Mouse (Mus musculus) liver, embryonic 13.5 days (tissue): ENCODE measurements at regions not wholly inside any gene's neighbourhood (a gene's known extent, or its start where the extent isn't known, plus 50 kb on each side); places are given as distances from the start of the nearest gene placed in this dataset.

Experiments
- ATAC-seq: fragments of 200-750 bp; cut with Nextera tagmentation; 2 replicates; pipeline ENCODE4 v1.8.0; 2017; ENCODE audit warnings: low read depth, mild to moderate bottlenecking, moderate number of reproducible peaks, moderate library complexity
- DNase-seq: peaks from one replicate; pipeline ENCODE4 v3.0.0; 2022
- H3K27ac ChIP-seq: fragments of 300-500 bp; sonication (generic); 2 replicates; pipeline ENCODE4 v1.5.1; 2015; ENCODE audit warnings: moderate library complexity, mild to moderate bottlenecking, inconsistent platforms
- H3K27me3 ChIP-seq: fragments of 300-500 bp; sonication (generic); 2 replicates; pipeline ENCODE4 v1.6.1; 2015; ENCODE audit warnings: mild to moderate bottlenecking, inconsistent platforms
- H3K36me3 ChIP-seq: fragments of 300-500 bp; sonication (generic); 2 replicates; pipeline ENCODE4 v1.6.1; 2015; ENCODE audit warnings: mild to moderate bottlenecking, inconsistent platforms
- H3K4me1 ChIP-seq: fragments of 300-500 bp; sonication (generic); replicated peaks from 2 replicates; pipeline ENCODE4 v1.6.1; 2015; ENCODE audit warnings: inconsistent platforms
- H3K4me2 ChIP-seq: fragments of 300-500 bp; sonication (generic); 2 replicates; pipeline ENCODE4 v1.6.1; 2015; ENCODE audit warnings: inconsistent platforms, mild to moderate bottlenecking, moderate library complexity
- H3K4me3 ChIP-seq: fragments of 300-500 bp; sonication (generic); replicated peaks from 2 replicates; pipeline ENCODE4 v1.5.1; 2015; ENCODE audit warnings: mild to moderate bottlenecking, inconsistent platforms
- H3K9ac ChIP-seq: fragments of 300-500 bp; sonication (generic); 2 replicates; pipeline ENCODE4 v1.6.1; 2015; ENCODE audit warnings: mild to moderate bottlenecking, inconsistent platforms
- H3K9me3 ChIP-seq: fragments of 300-500 bp; sonication (generic); replicated peaks from 2 replicates; pipeline ENCODE4 v1.6.1; 2016; ENCODE audit warnings: inconsistent platforms
- WGBS: fragments of 180-500 bp; shearing (Covaris S2); methylation state at CpG from one replicate; pipeline ENCODE4 v1.1.7; 2015; ENCODE audit not compliant: insufficient replicate concordance; 5-methylcytosine and 5-hydroxymethylcytosine counted together

DNA sequence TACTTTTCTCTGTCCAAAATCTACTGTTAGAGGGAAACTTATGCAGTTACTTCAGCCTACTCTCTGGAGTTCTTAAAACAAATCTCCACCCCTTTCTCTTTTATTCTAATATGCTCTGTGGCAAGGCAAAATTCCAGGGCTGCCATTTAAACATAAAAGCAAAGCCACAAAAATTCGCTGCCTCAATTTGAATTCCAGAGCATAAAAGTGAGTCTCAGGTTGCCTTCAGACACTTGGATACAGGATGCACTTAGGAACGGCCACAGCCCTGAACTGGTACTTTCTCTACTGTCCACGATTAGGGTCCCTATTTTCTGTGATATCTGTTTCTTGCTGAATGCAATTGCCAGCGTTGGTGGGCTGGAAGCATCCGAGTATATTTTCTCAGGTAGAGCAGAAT, 330.9 kb upstream of the Btbd3 start:
- DNase-seq: no peak

DNA sequence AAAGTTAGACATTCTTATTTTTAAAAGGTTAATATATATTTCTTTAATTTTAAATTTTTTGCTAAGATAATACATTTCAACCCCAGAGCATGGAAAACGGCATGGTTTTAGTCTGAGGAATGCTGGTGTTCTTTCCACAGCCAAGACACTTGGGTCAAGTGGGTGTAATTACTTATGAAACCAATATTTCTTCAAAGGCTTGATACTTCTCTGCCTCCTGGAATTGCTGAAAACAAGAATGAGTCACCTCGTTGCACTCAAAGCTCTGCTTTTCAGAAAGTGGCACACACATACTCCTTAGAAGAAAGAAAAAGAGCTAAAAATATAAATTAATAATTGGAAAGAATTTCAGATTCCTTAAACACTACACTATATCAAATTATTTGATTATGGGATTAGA, 331.8 kb upstream of the Btbd3 start:
- 53% methylated on average over 2 of the region's 2 CpGs for WGBS

More for the DNA sequence above, 330.9 kb upstream of the Btbd3 start:
- no peaks in the 10 kb centered on the region for H3K36me3 ChIP-seq
- no peaks in the 10 kb centered on the region for H3K9me3 ChIP-seq
- no peak overlapping the region for H3K27ac ChIP-seq
- H3K27me3 ChIP-seq: no peaks in the 10 kb centered on the region
- WGBS: 48% methylated on average over 5 of the region's 5 CpGs
- no peak overlapping the region for H3K9ac ChIP-seq
- H3K4me1 ChIP-seq: no peaks in the 10 kb centered on the region
- H3K4me3 ChIP-seq: no peak overlapping the region
- ATAC-seq: no peak
- no peak overlapping the region for H3K4me2 ChIP-seq

DNA sequence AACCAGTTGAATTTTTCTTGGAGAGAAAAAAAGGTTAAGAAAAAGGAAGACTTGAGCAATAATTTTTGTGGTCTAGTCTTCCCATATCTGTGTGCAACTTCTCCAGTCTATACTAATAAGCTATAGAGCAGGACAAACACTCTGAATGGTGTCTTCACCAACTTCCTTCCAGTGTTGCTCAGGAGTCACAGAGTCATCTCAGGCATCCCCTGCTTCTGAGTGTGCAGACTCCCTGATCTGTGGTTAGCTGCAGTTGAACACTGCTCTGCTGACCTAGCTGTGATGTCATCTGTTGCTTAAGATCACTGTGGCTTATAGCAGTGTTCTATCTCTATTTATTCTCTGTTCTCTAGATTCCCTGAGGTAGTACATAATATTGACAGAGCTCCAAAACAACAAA, 357.9 kb upstream of the Btbd3 start:
- no peak overlapping the region for H3K9ac ChIP-seq
- H3K36me3 ChIP-seq: no peaks in the 10 kb centered on the region
- DNase-seq: no peak
- H3K27ac ChIP-seq: no peak overlapping the region
- ATAC-seq: peak; percentile 48; the same call in 1 of the 2 replicates
- no peak overlapping the region for H3K4me2 ChIP-seq
- no peaks in the 10 kb centered on the region for H3K4me1 ChIP-seq
- no peaks in the 10 kb centered on the region for H3K27me3 ChIP-seq
- no peak overlapping the region for H3K4me3 ChIP-seq
- no peaks in the 10 kb centered on the region for H3K9me3 ChIP-seq

More for the DNA sequence above, 331.8 kb upstream of the Btbd3 start:
- H3K9ac ChIP-seq: no peak overlapping the region
- H3K27me3 ChIP-seq: no peaks in the 10 kb centered on the region
- no peaks in the 10 kb centered on the region for H3K9me3 ChIP-seq
- no peaks in the 10 kb centered on the region for H3K36me3 ChIP-seq
- H3K27ac ChIP-seq: no peak overlapping the region
- no peak overlapping the region for H3K4me2 ChIP-seq
- ATAC-seq (no peak), DNase-seq (no peak)
- no peak overlapping the region for H3K4me3 ChIP-seq
- no peaks in the 10 kb centered on the region for H3K4me1 ChIP-seq

DNA sequence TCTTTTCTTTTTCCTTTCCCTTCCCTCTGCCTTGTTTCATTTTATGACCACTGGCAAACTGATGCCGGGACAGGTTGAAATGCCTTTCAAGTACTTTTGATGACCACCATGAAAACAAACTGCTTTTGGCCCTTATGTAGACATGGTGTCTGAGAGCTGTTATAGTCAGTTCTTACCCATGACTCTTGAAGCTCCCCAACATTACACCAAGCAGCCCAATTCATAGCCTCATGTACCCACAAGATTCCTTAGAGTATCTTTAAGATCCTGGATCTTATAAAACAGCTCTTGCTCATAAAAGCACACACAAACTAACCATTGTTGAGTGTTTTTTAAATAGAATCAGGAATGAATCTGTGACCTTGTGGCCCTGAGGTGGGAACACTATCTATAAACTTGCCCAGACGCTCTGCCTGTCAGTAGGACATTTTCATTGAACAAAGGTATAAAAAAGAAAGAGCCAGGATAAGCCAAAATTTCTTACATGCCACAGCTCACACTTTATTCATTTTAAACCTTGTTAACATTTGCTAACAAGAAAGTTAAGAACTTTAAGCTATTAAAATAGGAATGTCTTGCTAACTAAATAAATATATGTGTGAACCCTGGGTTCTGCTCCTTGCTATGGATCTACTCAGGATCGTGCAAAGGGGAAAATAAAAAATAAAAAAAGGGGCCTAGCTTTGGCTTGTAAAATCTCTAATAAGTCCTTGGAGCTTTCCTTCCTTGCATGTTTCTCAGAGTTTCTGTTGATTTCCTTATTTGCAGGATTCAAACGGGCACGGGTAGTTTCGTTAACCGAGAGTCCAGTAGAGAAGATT, 375.9 kb upstream of the Btbd3 start:
- Histone ChIP-seq H3K27ac (no peak overlapping the region), H3K9me3 (no peaks in the 10 kb centered on the region), H3K36me3 (no peaks in the 10 kb centered on the region), H3K27me3 (no peaks in the 10 kb centered on the region), H3K9ac (no peak overlapping the region), H3K4me3 (no peak overlapping the region), H3K4me1 (no peaks in the 10 kb centered on the region), H3K4me2 (no peak overlapping the region)
- ATAC-seq (no peak), DNase-seq (no peak)
- WGBS: 44% methylated on average over 7 of the region's 7 CpGs

DNA sequence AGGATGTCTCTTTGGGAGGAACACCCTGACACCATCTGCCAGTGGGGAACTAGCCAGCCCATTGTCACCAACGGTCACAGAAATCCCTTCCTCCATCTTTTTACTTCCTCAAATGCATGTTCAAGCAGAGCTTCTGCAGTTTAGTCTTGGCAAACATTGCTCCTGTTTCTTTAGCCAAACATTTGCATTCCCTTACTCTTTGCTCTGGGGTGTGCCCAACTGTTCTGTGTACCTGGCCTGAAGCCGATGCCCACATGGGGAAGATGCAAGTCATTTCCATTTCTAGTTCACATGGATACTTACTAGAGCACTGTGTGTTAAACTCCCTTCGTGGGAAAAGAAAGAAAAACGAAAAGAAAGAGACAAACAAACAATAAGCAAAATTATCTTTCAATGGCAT, 386.7 kb upstream of the Btbd3 start:
- H3K36me3 ChIP-seq: no peaks in the 10 kb centered on the region
- ATAC-seq: no peak
- H3K4me3 ChIP-seq: no peak overlapping the region
- H3K27ac ChIP-seq: no peak overlapping the region
- WGBS: 50% methylated on average over 4 of the region's 4 CpGs
- H3K4me1 ChIP-seq: no peaks in the 10 kb centered on the region
- DNase-seq: no peak
- no peaks in the 10 kb centered on the region for H3K9me3 ChIP-seq
- no peak overlapping the region for H3K4me2 ChIP-seq
- H3K9ac ChIP-seq: no peak overlapping the region
- H3K27me3 ChIP-seq: no peaks in the 10 kb centered on the region

DNA sequence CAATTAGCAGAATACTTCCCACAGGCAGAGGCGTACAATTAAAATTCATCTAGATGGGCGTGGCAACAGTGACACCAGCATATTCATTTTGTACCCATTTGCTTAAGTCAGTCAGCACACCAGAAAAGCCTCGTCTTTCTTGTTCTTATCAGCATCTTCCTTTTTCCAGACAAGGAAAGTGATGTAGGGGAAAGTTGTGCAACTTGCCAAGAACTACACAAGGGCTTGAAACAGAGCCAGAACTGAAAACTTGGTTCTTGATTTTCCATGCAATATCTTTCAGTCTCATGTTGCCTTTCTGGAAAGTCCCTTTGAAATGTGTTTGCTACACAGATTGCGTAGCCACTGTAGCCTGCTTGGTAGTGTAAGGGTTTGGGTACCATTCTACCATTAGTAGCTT, 401.9 kb upstream of the Btbd3 start:
- Histone ChIP-seq H3K4me1 (no peaks in the 10 kb centered on the region), H3K27me3 (no peaks in the 10 kb centered on the region), H3K27ac (no peak overlapping the region), H3K4me3 (no peak overlapping the region), H3K9ac (no peak overlapping the region), H3K36me3 (no peaks in the 10 kb centered on the region), H3K4me2 (no peak overlapping the region), H3K9me3 (no peaks in the 10 kb centered on the region)
- ATAC-seq: no peak
- DNase-seq: no peak
- 44% methylated on average over 4 of the region's 4 CpGs for WGBS

DNA sequence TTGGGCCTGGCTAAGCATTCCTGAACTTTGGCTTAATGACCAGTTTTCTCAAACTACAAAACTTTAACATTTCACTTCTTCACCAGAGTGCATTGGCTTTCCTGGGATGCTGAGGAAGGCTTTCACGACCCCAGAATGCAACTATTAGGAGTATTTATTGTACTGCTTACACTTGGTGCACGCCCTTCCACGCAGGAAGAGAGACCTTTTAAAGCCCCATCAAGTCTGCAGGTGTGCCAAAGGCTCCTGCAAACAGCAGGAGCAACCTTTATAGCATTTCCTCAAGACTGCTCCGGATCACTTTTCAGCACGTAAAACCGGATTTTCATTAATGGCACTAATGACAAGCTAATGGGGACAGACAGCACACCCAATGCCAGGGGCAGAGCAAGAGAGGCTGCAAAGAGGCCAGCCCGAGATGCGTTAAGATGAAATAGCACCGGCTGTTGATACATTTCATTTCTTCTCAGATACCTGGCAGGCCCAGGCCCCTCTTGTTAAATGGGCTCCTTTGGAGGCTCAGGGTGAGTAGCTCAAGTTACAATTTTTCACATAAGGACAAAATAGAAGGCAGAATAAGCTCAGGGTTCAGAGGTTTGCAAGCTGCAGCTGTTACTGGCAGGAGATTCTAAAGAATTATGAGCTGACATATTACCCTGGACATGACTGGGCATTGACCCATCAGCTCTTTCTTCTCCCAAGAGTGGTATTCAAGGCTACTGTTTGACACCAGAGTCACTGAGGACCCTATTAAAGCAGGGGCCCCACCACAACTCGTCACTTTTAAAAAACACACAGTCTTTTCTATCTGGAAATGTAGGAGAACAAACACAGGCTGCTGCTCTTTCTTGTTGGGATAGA, 402.7 kb upstream of the Btbd3 start:
- no peak for ATAC-seq
- no peak overlapping the region for H3K4me3 ChIP-seq
- no peaks in the 10 kb centered on the region for H3K27me3 ChIP-seq
- no peak overlapping the region for H3K27ac ChIP-seq
- no peak for DNase-seq
- WGBS: 69% methylated on average over 10 of the region's 10 CpGs
- H3K4me2 ChIP-seq: no peak overlapping the region
- H3K4me1 ChIP-seq: no peaks in the 10 kb centered on the region
- H3K9ac ChIP-seq: no peak overlapping the region
- H3K36me3 ChIP-seq: no peaks in the 10 kb centered on the region
- no peaks in the 10 kb centered on the region for H3K9me3 ChIP-seq

DNA sequence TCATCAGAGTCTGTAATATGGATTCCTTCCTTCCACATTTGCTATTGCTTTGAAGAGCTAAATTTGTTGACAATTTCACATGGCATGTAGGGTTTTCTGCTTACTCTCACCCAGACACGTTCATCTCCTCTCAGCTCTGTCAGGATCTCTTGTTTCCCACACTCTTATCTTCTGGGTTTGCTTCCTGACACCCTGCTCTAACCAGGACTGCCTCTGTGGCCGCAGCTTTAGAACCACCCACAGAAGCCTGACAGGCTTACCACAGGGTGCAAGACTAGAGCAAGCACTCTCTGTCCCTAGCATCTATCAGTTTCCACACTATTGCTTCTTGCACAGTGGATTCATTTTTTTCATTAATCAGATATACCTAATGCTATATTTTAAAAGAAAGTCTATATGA, 408.5 kb upstream of the Btbd3 start:
- Histone ChIP-seq H3K9ac (no peak overlapping the region), H3K9me3 (no peaks in the 10 kb centered on the region), H3K36me3 (no peaks in the 10 kb centered on the region), H3K4me3 (no peak overlapping the region), H3K27me3 (no peaks in the 10 kb centered on the region), H3K4me1 (no peaks in the 10 kb centered on the region), H3K27ac (no peak overlapping the region), H3K4me2 (no peak overlapping the region)
- 3% methylated on average over 2 of the region's 2 CpGs for WGBS
- no peak for DNase-seq
- no peak for ATAC-seq

DNA sequence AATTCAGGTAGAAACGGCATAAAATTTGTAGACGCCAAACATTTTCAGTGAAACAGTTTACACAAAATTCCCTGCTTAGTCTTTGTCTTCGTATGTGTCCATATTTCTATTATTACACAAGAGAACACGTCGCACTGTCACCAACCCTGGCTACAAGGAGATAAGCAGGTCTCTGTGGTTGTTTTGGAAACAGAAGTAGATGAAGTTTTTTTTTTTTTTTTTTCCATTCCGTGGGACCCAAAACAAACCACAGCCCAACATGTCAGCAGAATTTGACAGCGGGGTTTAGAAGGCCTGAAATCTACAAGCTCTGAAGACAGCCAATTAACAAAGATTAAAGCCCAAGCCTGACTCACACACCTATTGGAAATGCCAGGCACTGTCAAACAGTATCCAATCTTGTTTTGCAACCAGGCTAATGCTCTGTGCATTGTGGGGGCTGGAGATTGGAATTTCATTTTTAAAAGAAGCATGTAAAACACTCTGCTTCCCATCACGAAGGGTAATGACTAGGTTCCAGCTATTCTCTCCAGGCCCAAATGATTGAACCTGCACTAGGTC, 428.5 kb upstream of the Btbd3 start:
- Histone ChIP-seq H3K36me3 (no peaks in the 10 kb centered on the region), H3K4me2 (no peak overlapping the region), H3K27ac (no peak overlapping the region), H3K9me3 (no peaks in the 10 kb centered on the region), H3K9ac (no peak overlapping the region), H3K4me3 (no peak overlapping the region), H3K27me3 (no peaks in the 10 kb centered on the region), H3K4me1 (no peaks in the 10 kb centered on the region)
- ATAC-seq: no peak
- WGBS: 20% methylated on average over 8 of the region's 8 CpGs
- no peak for DNase-seq

DNA sequence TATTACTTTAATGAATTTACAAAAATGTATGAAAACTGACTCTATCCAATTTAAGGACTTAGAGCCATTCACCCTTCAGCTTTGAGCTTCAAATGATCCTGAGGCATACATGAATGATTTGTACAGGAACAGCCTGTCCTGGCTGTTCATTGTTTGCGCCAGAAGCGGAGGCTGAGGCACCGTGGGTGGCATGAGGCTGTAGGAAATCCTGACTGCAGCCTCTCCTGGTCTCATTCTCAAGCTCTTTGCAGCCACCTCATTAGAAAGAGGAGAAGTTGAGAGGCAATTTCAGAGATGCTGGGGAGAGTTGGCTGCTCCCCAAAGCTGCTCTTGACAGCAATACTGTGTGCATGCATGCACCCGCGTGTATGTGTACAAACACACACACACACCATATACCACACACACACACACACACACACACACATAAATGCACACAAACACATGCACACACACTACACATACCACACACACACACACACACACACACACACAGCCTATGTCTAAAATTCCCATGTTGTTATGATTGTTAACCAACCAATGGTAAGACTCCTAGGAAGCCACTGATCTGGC, 434.9 kb upstream of the Btbd3 start:
- Histone ChIP-seq H3K4me3 (no peak overlapping the region), H3K4me1 (no peaks in the 10 kb centered on the region), H3K27me3 (no peaks in the 10 kb centered on the region), H3K27ac (no peak overlapping the region), H3K4me2 (no peak overlapping the region), H3K9ac (no peak overlapping the region), H3K9me3 (no peaks in the 10 kb centered on the region), H3K36me3 (no peaks in the 10 kb centered on the region)
- WGBS: 67% methylated on average over 5 of the region's 5 CpGs
- ATAC-seq (no peak), DNase-seq (no peak)

DNA sequence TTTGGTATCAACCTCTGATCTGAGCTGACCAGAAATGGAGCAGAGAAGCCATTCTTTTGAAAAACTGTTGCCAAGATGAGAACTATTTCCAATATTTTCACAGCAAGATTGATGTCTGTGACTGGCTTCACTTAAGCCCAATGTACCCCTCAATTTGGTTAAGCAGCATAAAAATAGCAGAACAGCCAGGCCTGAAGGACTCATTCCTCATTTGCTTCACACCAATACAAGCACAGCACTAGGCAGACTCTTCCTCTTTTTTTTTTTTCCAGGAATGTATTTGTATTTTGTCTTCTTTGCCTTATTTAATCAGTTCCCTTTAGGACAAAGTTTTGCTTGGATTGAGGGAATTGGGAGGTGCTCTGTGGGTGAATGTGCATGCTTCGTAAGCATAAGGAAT, 441.4 kb upstream of the Btbd3 start:
- Histone ChIP-seq H3K4me2 (no peak overlapping the region), H3K27ac (no peak overlapping the region), H3K4me3 (no peak overlapping the region), H3K4me1 (no peaks in the 10 kb centered on the region), H3K9ac (no peak overlapping the region), H3K27me3 (no peaks in the 10 kb centered on the region), H3K9me3 (no peaks in the 10 kb centered on the region), H3K36me3 (no peaks in the 10 kb centered on the region)
- ATAC-seq (no peak), DNase-seq (no peak)
- WGBS: 76% methylated on average over 1 of the region's 1 CpGs
